Mouse (Mus musculus): ENCODE results near the gene Tas2r134. TPM values are rescaled to one million over a fixed set of nuclear protein-coding genes. Genes with fewer than 3 reads are reported as not detected.

Gene Tas2r134
- total RNA-seq (2023), result not detected

GRCm38 (mm10) chr2:51627211-51627610 is at the start of gene Tas2r134:
Gene Tas2r134, plus strand, starts transcription at chr2:51627511.

